Mouse (Mus musculus) limb, embryonic 15.5 days (tissue): Measurements from ENCODE around the gene Higd2a. TPM values are rescaled to one million over a fixed set of nuclear protein-coding genes. Genes with fewer than 3 reads are reported as not detected.

Source experiments
- ATAC-seq: fragments of 200-750 bp; cut with Nextera tagmentation; 2 replicates; pipeline ENCODE4 v1.8.0; 2017; ENCODE audit warnings: low read depth, moderate TSS enrichment; ENCODE audit not compliant: insufficient number of reproducible peaks, low FRiP score, low TSS enrichment
- H3K27ac ChIP-seq: fragments of 300-500 bp; sonication (generic); 2 replicates; pipeline ENCODE4 v1.5.1; 2015; ENCODE audit warnings: moderate library complexity, mild to moderate bottlenecking, inconsistent platforms
- H3K27me3 ChIP-seq: fragments of 300-500 bp; sonication (generic); 2 replicates; pipeline ENCODE4 v1.6.1; 2015; ENCODE audit warnings: inconsistent platforms
- H3K36me3 ChIP-seq: fragments of 300-500 bp; sonication (generic); 2 replicates; pipeline ENCODE4 v1.6.1; 2015; ENCODE audit warnings: inconsistent platforms
- H3K4me1 ChIP-seq: fragments of 300-500 bp; sonication (generic); 2 replicates; pipeline ENCODE4 v1.6.1; 2015; ENCODE audit warnings: inconsistent platforms
- H3K4me2 ChIP-seq: fragments of 300-500 bp; sonication (generic); 2 replicates; pipeline ENCODE4 v1.6.1; 2015; ENCODE audit warnings: mild to moderate bottlenecking, inconsistent platforms
- H3K4me3 ChIP-seq: fragments of 300-500 bp; sonication (generic); 2 replicates; pipeline ENCODE4 v1.5.1; 2015; ENCODE audit warnings: mild to moderate bottlenecking, inconsistent platforms
- H3K9ac ChIP-seq: fragments of 300-500 bp; sonication (generic); 2 replicates; pipeline ENCODE4 v1.6.1; 2015; ENCODE audit warnings: inconsistent platforms
- H3K9me3 ChIP-seq: fragments of 300-500 bp; sonication (generic); 2 replicates; pipeline ENCODE4 v1.6.1; 2016; ENCODE audit warnings: inconsistent platforms
- WGBS: fragments of 180-500 bp; shearing (Covaris S2); methylation state at CpG from one replicate; pipeline ENCODE4 v1.1.7; 2015; 5-methylcytosine and 5-hydroxymethylcytosine counted together
- microRNA-seq: library from miRNA; unstranded; fragments of <30 nt; microRNA quantifications from one replicate; pipeline ENCODE4, GENCODE M21; 2016
- polyA plus RNA-seq: library from polyadenylated mRNA; unstranded; fragments of >200 nt; fragmentation: Nextera tagmentation; extraction: Ambion mirVana; gene quantifications from 2 replicates; pipeline ENCODE4 v1.2.1, GENCODE M21; 2015

Gene Higd2a
- polyA plus RNA-seq, 1 experiment from 2014 or later: 153 TPM

GRCm38 (mm10) chr13:54635011-54635410 lies 45.0 kb downstream of the Higd2a start:
- H3K4me3 ChIP-seq: no peak overlapping the region
- no peak overlapping the region for H3K4me2 ChIP-seq
- H3K4me1 ChIP-seq: no peaks in the 10 kb centered on the region
- 93% methylated on average over 3 of the region's 3 CpGs for WGBS
- H3K9me3 ChIP-seq: no peaks in the 10 kb centered on the region
- ATAC-seq: no peak
- no peaks in the 10 kb centered on the region for H3K27me3 ChIP-seq
- no peak overlapping the region for H3K9ac ChIP-seq
- peaks cover 36% of the 10 kb centered on the region for H3K36me3 ChIP-seq
- no peak overlapping the region for H3K27ac ChIP-seq

Small RNAs within 50 kb of the gene (microRNA-seq; reads per million reads assigned to microRNA genes)
- not detected for gene Gm24195

Other genes starting within 250 kb of the Higd2a start
- gene Cplx2, start 218.9 kb upstream of the Higd2a start, polyA plus RNA-seq: 3.9 and 4.1 TPM in 2 replicates
- gene Thoc3, start 121.4 kb upstream of the Higd2a start, polyA plus RNA-seq: 99.1 and 107 TPM in 2 replicates
- 10.2 and 12.5 TPM in 2 replicates for gene Simc1, start 86.4 kb upstream of the Higd2a start, polyA plus RNA-seq
- gene 4833439L19Rik, start 24.8 kb upstream of the Higd2a start, polyA plus RNA-seq: 128 and 133 TPM in 2 replicates
- 24.5 and 27.0 TPM in 2 replicates for gene Arl10, start 15.2 kb upstream of the Higd2a start, polyA plus RNA-seq
- 91.5 and 102 TPM in 2 replicates for gene Nop16, start 117 bp upstream of the Higd2a start, polyA plus RNA-seq
- gene Cltb, start 21.1 kb downstream of the Higd2a start, polyA plus RNA-seq: 87.6 and 96.9 TPM in 2 replicates
- 81.9 and 84.9 TPM in 2 replicates for gene Faf2, start 31.6 kb downstream of the Higd2a start, polyA plus RNA-seq
- 58.8 and 60.3 TPM in 2 replicates for gene Rnf44, start 103.7 kb downstream of the Higd2a start, polyA plus RNA-seq
- gene Cdhr2, start 111.3 kb downstream of the Higd2a start, polyA plus RNA-seq: not detected in 2 replicates
- gene Gprin1, start 159.7 kb downstream of the Higd2a start, polyA plus RNA-seq: 0.15 and 0.20 TPM in 2 replicates
- gene Sncb, start 176.4 kb downstream of the Higd2a start, polyA plus RNA-seq: 0.12 and 0.49 TPM in 2 replicates
- gene Eif4e1b, start 193.8 kb downstream of the Higd2a start, polyA plus RNA-seq: not detected in 2 replicates
- gene Tspan17, start 199.2 kb downstream of the Higd2a start, polyA plus RNA-seq: 7.8 and 8.0 TPM in 2 replicates